Mouse (Mus musculus) stomach, postnatal 0 days (tissue): Measurements from ENCODE around the gene Fgfr2.

Experiments
- CTCF ChIP-seq: IDR thresholded peaks from 2 replicates; pipeline ENCODE4 v1.5.1; 2016; ENCODE audit warnings: antibody characterized with exemption, low read depth, mild to moderate bottlenecking, moderate library complexity
- EP300 ChIP-seq: optimal IDR thresholded peaks from 2 replicates; pipeline ENCODE3; 2016; ENCODE audit warnings: antibody characterized with exemption

DNA sequence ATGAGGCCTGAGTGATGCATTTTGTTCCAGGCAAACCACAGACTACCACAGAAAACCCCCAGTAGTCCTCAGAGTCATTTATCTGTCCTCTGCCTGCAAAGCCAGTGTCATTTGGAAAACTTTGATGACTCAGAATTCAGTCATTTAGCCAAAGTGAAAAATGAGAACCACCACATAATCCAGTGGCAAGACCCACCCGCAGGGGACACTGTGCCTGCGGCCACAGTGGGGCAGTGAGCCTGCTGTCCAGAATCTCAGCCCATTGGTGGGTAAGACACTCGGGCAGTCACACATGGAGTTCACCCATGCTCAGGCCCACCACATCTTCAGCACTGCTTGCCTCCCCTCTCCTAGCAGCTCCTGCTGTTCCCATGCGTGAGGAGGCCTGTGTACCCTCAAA, 403.6 kb downstream of the Fgfr2 start:
- TF ChIP-seq CTCF (no peak), EP300 (no peak)
